Mouse (Mus musculus) left cerebral cortex, adult 2 months (tissue): Measurements from ENCODE around the gene Lrmda. TPM values are rescaled to one million over a fixed set of nuclear protein-coding genes. Genes with fewer than 3 reads are reported as not detected.

ENCODE experiments used
- DNase-seq, 2 experiments: peaks; one replicate each; pipeline ENCODE4 v3.0.0; 2021 to 2022; ENCODE audit warnings: low spot score in 2 of 2, mixed read lengths in 1 of 2; ENCODE audit errors: extremely low spot score in 1 of 2
- H3K27ac ChIP-seq: fragments of 200-600 bp; 2 replicates; pipeline ENCODE4 v1.8.1; 2022
- H3K4me3 ChIP-seq: fragments of 200-600 bp; 2 replicates; pipeline ENCODE4 v1.8.1; 2022
- CTCF ChIP-seq: fragments of 200-600 bp; IDR thresholded peaks from 2 replicates; pipeline ENCODE4 v1.8.1; 2022; ENCODE audit warnings: antibody characterized with exemption, mild to moderate bottlenecking, moderate library complexity
- intact Hi-C: fragments of 180-260 bp; cut with DNase I; formaldehyde crosslinking; loops from one replicate; pipeline ENCODE4 v1.15.1; 2025
- total RNA-seq, 2 experiments: library from RNA; stranded (reverse); gene quantifications; 2 replicates each; pipeline ENCODE4 v1.2.3; 2021

Gene Lrmda
- total RNA-seq, 2 experiments from 2014 or later, result 0.87 to 0.97 TPM

DNA sequence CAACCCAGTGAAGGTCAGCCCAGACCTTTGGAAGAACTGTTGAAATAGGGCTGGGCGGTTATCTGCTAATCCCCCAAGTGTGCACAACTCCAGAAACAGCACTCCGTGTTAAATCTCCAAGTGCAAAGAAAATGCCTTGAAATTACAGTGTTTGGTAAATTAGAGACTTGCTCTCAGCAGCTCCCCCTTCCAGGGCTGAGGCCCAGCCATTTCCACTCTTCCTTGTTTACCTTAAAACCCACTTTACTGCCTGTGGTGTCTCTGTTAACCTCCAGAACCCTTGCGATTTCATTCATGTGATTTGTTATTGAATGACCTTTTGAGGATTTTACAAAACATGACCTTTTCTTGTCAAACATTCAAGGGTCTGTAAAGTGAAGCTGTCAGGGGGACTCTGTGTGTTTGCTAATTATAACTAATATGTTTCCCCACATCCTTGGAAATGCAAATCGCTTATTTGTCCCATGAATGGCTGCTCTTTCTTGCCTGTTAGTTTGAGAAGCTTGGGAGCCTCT, 136.1 kb downstream of the Lrmda start:
- Histone ChIP-seq H3K4me3 (no peak overlapping the region), H3K27ac (no peak overlapping the region)
- no peak for TF ChIP-seq CTCF
- no peak for DNase-seq
- intact Hi-C loops, result no loop called here

- intact Hi-C loops, result no loop called here
- no peak overlapping the region for H3K4me3 ChIP-seq
- no peak overlapping the region for H3K27ac ChIP-seq
- no peak for TF ChIP-seq CTCF
- DNase-seq, result no peak
Observed at GRCm38 (mm10) chr14:22156991-22157390, 137.5 kb downstream of the Lrmda start.

DNA sequence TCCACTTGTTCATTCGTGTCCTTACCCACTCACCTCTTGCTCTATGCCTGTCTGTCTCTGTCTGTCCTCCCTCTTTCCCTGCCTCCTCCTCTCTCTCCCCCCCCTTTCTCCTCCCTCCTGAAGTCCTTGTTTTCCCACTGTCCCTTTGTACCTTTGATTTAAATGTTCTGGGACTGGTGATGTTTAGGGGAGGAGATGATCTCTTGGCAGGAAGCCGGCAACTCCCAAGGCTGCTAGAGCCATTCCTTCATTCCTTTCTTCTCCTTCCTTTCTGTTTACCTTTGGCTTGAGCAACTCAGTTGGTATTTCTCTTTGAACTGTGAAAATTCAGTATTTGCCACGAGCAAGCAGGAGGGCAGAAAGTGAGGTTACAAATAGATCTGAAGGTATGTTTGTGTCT, 141.9 kb downstream of the Lrmda start:
- intact Hi-C loops, result no loop called here
- Histone ChIP-seq H3K27ac (no peak overlapping the region), H3K4me3 (no peak overlapping the region)
- no peak for TF ChIP-seq CTCF
- no peak for DNase-seq

GRCm38 (mm10) chr14:22167285-22167684, 147.8 kb downstream of the Lrmda start:
- Histone ChIP-seq H3K27ac (no peak overlapping the region), H3K4me3 (no peak overlapping the region)
- intact Hi-C loops, result no loop called here
- no peak for DNase-seq
- no peak for TF ChIP-seq CTCF

DNA sequence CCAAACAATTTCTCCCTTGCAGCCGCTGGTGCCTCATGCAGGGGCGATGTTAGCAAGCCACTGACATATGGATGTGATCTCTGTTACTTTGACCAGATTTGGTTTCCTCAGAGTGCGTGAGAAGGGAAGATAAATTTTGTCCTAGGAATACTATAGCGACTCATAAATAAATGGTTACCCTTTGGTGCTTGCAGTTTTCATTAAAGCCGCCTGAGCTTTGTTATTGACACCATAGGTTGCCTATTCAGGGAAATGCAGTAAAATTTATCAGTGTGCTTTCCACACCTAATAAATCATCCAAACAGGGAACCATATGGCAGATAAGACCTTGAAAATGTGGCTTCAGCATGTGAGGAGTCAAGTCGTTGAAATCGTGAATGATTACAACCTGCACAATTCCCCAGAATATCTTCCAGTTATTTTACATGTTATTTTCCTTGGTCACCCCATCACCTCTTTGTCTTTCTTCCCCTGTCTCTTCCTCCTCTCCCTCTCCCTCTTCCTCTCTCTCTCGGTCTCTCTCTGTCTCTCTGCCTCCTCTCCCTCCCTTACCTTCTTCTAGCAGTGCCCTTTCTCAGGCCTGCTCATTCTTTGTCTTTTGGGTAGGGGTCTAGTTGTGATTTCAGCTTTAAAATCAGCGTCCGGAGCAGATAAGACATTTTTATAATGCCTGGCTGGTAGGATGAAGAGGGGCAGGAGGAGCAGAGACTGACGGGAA, 148.7 kb downstream of the Lrmda start:
- no peak for DNase-seq
- no peak overlapping the region for H3K4me3 ChIP-seq
- H3K27ac ChIP-seq, result no peak overlapping the region
- no peak for TF ChIP-seq CTCF
- intact Hi-C loops, result no loop called here

GRCm38 (mm10) chr14:22168795-22169568, 149.5 kb downstream of the Lrmda start:
- Histone ChIP-seq H3K27ac (no peak overlapping the region), H3K4me3 (no peak overlapping the region)
- intact Hi-C loops, result no loop called here
- no peak for DNase-seq
- no peak for TF ChIP-seq CTCF

DNA sequence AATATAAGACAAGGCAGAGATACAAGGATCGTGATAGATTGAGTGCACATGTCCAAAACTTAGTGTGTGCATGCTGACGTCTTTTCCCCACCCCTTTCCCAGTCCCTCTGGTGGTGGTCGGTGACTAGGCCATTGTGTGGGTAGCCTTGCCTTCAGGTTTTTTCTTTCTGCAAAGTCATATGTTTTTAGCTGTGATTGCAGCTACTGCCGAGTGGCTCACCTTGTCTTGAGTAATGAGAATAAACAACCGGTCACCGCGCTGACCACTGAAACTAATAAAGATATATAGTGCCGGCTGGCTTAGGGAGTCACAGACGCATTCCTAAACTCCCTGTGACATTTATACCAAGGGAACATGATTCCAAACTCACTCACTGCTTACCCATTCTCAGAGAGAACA, 155.2 kb downstream of the Lrmda start:
- Histone ChIP-seq H3K27ac (no peak overlapping the region), H3K4me3 (no peak overlapping the region)
- no peak; the same call in none of the 2 replicates for TF ChIP-seq CTCF
- no peak for DNase-seq
- intact Hi-C loops, result no loop called here

DNA sequence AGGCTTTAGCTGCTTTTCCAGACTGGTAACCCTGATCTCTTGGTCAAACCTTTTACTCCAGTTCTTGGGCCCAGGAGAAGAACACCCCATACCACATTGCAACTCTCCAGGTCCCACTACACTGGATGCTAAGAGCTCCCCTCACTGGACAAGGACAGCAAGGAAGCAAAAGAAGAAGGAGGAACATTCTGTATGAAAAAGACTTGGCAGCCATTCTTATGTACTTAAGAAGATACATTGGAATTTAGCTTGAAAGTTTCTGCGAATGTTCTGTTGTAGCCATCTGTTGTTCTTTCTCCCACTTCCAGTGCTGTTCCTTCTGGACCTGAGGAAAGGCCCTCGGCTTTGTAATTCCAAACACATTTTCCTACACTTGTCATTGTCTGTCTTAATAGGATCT, 160.2 kb downstream of the Lrmda start:
- no peak overlapping the region for H3K27ac ChIP-seq
- H3K4me3 ChIP-seq, result no peak overlapping the region
- no peak; the same call in 1 of the 2 replicates for TF ChIP-seq CTCF
- no peak for DNase-seq
- intact Hi-C loops, result no loop called here

DNA sequence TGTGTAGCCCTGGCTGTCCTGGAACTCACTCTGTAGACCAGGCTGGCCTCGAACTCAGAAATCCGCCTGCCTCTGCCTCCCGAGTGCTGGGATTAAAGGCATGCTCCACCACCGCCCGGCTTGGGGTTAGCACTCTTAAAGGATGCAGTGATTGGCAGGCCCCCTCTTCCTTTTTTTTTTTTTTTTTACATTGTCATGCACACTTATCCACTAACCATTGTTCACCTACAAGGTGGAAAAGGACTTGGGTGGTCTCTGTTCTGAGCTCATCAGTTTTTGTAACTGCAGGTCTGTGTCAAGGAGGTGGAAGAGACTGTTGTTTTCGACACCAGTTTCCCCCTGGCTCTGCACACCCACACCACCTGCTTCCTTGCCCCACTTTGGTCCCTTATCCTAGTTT, 162.0 kb downstream of the Lrmda start:
- Histone ChIP-seq H3K27ac (no peak overlapping the region), H3K4me3 (no peak overlapping the region)
- DNase-seq, result no peak
- intact Hi-C loops, result no loop called here
- no peak for TF ChIP-seq CTCF

- no peak for TF ChIP-seq CTCF
- Histone ChIP-seq H3K4me3 (no peak overlapping the region), H3K27ac (no peak overlapping the region)
- intact Hi-C loops, result no loop called here
- DNase-seq, result no peak
Observed at GRCm38 (mm10) chr14:22183195-22183594, 163.7 kb downstream of the Lrmda start.

DNA sequence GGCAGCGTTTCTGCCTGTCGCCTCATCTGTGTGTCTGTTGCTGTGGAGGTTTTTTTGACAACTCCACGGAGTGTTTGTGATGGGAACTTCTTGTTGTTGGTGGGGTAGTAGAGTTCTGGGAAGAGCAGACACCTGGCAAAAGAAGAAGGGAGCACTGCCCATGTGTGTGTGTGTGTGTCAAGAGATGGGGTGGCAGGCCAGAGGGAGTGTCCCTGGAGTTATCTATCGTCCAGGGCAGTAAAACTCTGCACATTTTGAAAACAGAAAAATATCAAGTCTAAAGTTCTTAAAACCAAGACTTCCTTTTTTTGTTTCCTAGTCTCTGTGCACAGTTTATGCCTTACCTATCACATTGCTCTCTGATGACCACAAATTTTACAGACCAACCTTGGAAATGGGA, 165.9 kb downstream of the Lrmda start:
- no peak for TF ChIP-seq CTCF
- Histone ChIP-seq H3K4me3 (no peak overlapping the region), H3K27ac (no peak overlapping the region)
- intact Hi-C loops, result no loop called here
- no peak for DNase-seq

GRCm38 (mm10) chr14:22190111-22190510, 170.6 kb downstream of the Lrmda start:
- TF ChIP-seq CTCF, result no peak
- no peak for DNase-seq
- intact Hi-C loops, result no loop called here
- no peak overlapping the region for H3K4me3 ChIP-seq
- H3K27ac ChIP-seq, result no peak overlapping the region
